Mouse (Mus musculus) effector memory CD4-positive, alpha-beta T cell, adult 7 months (primary cell): Measurements from ENCODE around the gene Hebp2. TPM values are rescaled to one million over a fixed set of nuclear protein-coding genes. Genes with fewer than 3 reads are reported as not detected.

Experiments
- polyA plus RNA-seq: library from polyadenylated mRNA; unstranded; fragments of 100-300 nt; shearing (Covaris generic); gene quantifications from one replicate; pipeline ENCODE4 v1.2.1, GENCODE M21; 2017

Gene Hebp2
- 0.18 TPM for polyA plus RNA-seq

GRCm38 (mm10) chr10:18545813-18546235 is at the start of gene Hebp2:
Hebp2 (minus strand) TSS chr10:18546076.

Other genes with a start within 250 kb of the Hebp2 start
- gene Nhsl1, start 227.1 kb downstream of the Hebp2 start, polyA plus RNA-seq, result 0.13 TPM
- 0.11 TPM for gene Arfgef3, start 197.9 kb upstream of the Hebp2 start, polyA plus RNA-seq
- gene Gm4922, start 240.7 kb upstream of the Hebp2 start, polyA plus RNA-seq, result not detected